Mouse (Mus musculus): ENCODE results near the gene Cnnm3. TPM values are rescaled to one million over a fixed set of nuclear protein-coding genes. Genes with fewer than 3 reads are reported as not detected.
A peak's percentile ranks its signal among the peaks of the same experiment; 100 is the strongest.

Cnnm3 gene
- total RNA-seq, 2 experiments from 2014 or later: 25.3 to 26.6 TPM

- DNase-seq (ENCODE audit: low spot score in 2 of 2): no peak
Measured at GRCm38 (mm10) chr1:36496719-36497118, 14.9 kb upstream of the Cnnm3 start.

- no peak for DNase-seq (ENCODE audit: low spot score in 2 of 2)
Measured at GRCm38 (mm10) chr1:36497312-36497711, 14.4 kb upstream of the Cnnm3 start.

- peak in 1 of 2 experiments; percentile 66 for DNase-seq (ENCODE audit: low spot score in 2 of 2)
Measured at GRCm38 (mm10) chr1:36501261-36501660, 10.4 kb upstream of the Cnnm3 start.

- DNase-seq (ENCODE audit: low spot score in 2 of 2): no peak
Measured at GRCm38 (mm10) chr1:36508238-36508637, 3.4 kb upstream of the Cnnm3 start.

- DNase-seq (ENCODE audit: low spot score in 2 of 2): peak in 1 of 2 experiments; percentile 52
Measured at GRCm38 (mm10) chr1:36512089-36512965, 660 bp downstream of the Cnnm3 start.

GRCm38 (mm10) chr1:36512966-36513280 is 1.3 kb downstream of the Cnnm3 start:
- DNase-seq (ENCODE audit: low spot score in 2 of 2): no peak

GRCm38 (mm10) chr1:36513310-36513709 is 1.6 kb downstream of the Cnnm3 start:
- no peak for DNase-seq (ENCODE audit: low spot score in 2 of 2)

GRCm38 (mm10) chr1:36513718-36514117 is 2.1 kb downstream of the Cnnm3 start:
- no peak for DNase-seq (ENCODE audit: low spot score in 2 of 2)

GRCm38 (mm10) chr1:36518259-36518658 is 6.6 kb downstream of the Cnnm3 start:
- DNase-seq (ENCODE audit: low spot score in 2 of 2): no peak

GRCm38 (mm10) chr1:36519626-36520025 is 8.0 kb downstream of the Cnnm3 start:
- DNase-seq (ENCODE audit: low spot score in 2 of 2): no peak

GRCm38 (mm10) chr1:36522210-36522609 is 10.5 kb downstream of the Cnnm3 start:
- no peak for DNase-seq (ENCODE audit: low spot score in 2 of 2)

- peak in 1 of 2 experiments; percentile 51 for DNase-seq (ENCODE audit: low spot score in 2 of 2)
Measured at GRCm38 (mm10) chr1:36523332-36524013, 11.8 kb downstream of the Cnnm3 start.

- no peak for DNase-seq (ENCODE audit: low spot score in 2 of 2)
Measured at GRCm38 (mm10) chr1:36524058-36524457, 12.4 kb downstream of the Cnnm3 start.

GRCm38 (mm10) chr1:36525774-36526173 is 14.1 kb downstream of the Cnnm3 start:
- DNase-seq (ENCODE audit: low spot score in 2 of 2): no peak

GRCm38 (mm10) chr1:36526903-36527302 is 15.2 kb downstream of the Cnnm3 start:
- no peak for DNase-seq (ENCODE audit: low spot score in 2 of 2)

- DNase-seq (ENCODE audit: low spot score in 2 of 2): no peak
Measured at GRCm38 (mm10) chr1:36528351-36528750, 16.7 kb downstream of the Cnnm3 start.

- DNase-seq (ENCODE audit: low spot score in 2 of 2): no peak
Measured at GRCm38 (mm10) chr1:36529274-36529673, 17.6 kb downstream of the Cnnm3 start.

GRCm38 (mm10) chr1:36529875-36530274 is 18.2 kb downstream of the Cnnm3 start:
- DNase-seq (ENCODE audit: low spot score in 2 of 2): no peak

- no peak for DNase-seq (ENCODE audit: low spot score in 2 of 2)
Measured at GRCm38 (mm10) chr1:36530485-36530884, 18.8 kb downstream of the Cnnm3 start.

GRCm38 (mm10) chr1:36530962-36531361 is 19.3 kb downstream of the Cnnm3 start:
- no peak for DNase-seq (ENCODE audit: low spot score in 2 of 2)

GRCm38 (mm10) chr1:36531461-36531860 is 19.8 kb downstream of the Cnnm3 start:
- DNase-seq (ENCODE audit: low spot score in 2 of 2): no peak

GRCm38 (mm10) chr1:36533546-36533945 is 21.9 kb downstream of the Cnnm3 start:
- DNase-seq (ENCODE audit: low spot score in 2 of 2): no peak

All from gastrocnemius, postnatal 4 days (tissue).